Mouse (Mus musculus): ENCODE data around the gene Sh3bgrl3. TPM values are rescaled to one million over a fixed set of nuclear protein-coding genes. Genes with fewer than 3 reads are reported as not detected.
A peak's percentile ranks its signal among the peaks of the same experiment; 100 is the strongest.

Sh3bgrl3 gene
- total and polyA plus RNA-seq, 3 experiments, result 122 to 414 TPM; not detected in 1

DNA sequence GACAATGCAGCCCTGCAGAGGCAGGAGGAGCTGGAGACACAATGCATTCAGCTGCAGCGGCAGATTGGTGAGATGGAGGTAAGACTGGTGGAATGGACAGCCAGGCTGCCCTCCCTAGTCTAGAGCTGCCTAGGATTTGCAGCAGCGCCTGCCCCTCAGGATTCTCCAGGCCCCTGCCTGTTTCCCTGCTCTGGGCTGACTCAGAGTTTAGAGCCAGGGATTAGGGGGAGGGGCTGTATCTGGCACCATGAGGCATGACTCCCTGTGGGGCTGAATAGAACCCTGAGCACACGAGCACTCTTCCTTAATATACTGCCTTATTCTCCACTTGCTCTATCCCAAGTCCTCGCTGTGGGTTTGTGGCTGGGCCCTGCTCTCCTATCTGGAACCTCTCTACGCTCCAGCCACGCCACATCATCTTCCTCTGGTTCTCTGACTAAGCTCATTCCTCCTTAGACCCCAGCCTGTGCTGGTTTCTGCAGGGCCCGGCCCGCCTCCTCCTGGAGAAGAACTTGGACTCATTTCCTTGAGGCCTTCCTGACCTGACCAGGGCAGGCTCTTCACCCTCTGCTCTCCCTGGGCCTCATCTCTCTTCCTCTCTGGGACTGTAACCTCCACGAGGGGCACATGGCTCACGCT, 15.1 kb downstream of the Sh3bgrl3 start:
- Histone ChIP-seq H3K4me3 (ENCODE audit: control insufficient read depth in 1 of 2, insufficient read depth in 1 of 2, low read depth in 2 of 2, low read length in 2 of 2) (no peak overlapping the region), H3K9ac (ENCODE audit: control insufficient read depth, low read depth, low read length, poor library complexity, severe bottlenecking) (no peak overlapping the region), H3K79me2 (ENCODE audit: control insufficient read depth, insufficient read depth, low read length, poor library complexity) (no peaks in the 10 kb centered on the region), H3K36me3 (ENCODE audit: control insufficient read depth in 1 of 2, insufficient read depth in 2 of 2, low read length in 2 of 2) (peaks cover 0 to 13% of the 10 kb centered on the region in 2 experiments; a peak in 2 of 4 replicates), H3K27ac (ENCODE audit: control insufficient read depth, low read depth, low read length) (no peak overlapping the region), H3K27me3 (ENCODE audit: control insufficient read depth in 1 of 2, insufficient read depth in 2 of 2, low read length in 2 of 2) (no peaks in the 10 kb centered on the region), H3K9me3 (replicated peaks; ENCODE audit: insufficient read depth, low read length) (no peaks in the 10 kb centered on the region), H3K4me1 (ENCODE audit: control insufficient read depth in 1 of 2, insufficient read depth in 2 of 2, low read length in 2 of 2) (peaks cover 7 to 29% of the 10 kb centered on the region in 2 experiments)
- TF ChIP-seq GABPA (IDR thresholded peaks at IDR 0.05; ENCODE audit: low read depth, low read length), result no peak
- no peak for TF ChIP-seq POLR2A (IDR thresholded peaks at IDR 0.05; ENCODE audit: control insufficient read depth in 1 of 2, insufficient read depth in 1 of 2, low read depth in 1 of 2, low read length in 2 of 2, poor library complexity in 1 of 2)
- no peak for TF ChIP-seq MXI1 (IDR thresholded peaks at IDR 0.05; ENCODE audit: low read depth, low read length)
- TF ChIP-seq RAD21 (IDR thresholded peaks at IDR 0.05; ENCODE audit: low read depth, low read length), result no peak
- no peak for DNase-seq (ENCODE audit: low read depth, low spot score)

DNA sequence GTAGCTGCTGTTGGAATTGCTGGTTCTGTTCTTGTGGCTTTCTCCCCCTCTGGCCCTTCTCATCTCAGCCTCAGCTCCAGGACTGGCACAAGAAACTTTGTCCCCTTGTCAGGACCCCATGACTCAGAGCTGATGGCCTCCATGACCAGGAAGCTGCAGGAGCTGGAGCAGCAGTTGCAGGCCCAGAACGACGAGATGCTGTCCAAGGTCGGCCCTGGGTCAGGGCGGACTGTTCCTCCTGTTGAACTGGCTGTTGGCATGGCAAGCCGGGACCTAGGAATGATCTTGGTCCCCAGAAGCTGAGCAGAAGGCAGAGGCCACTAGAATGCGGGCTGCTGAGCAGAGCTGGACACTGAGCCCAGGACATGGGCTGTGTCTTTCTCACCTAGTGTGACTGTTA, 16.2 kb downstream of the Sh3bgrl3 start:
- Histone ChIP-seq H3K27me3 (ENCODE audit: control insufficient read depth in 1 of 2, insufficient read depth in 2 of 2, low read length in 2 of 2) (no peaks in the 10 kb centered on the region), H3K27ac (ENCODE audit: control insufficient read depth, low read depth, low read length) (no peak overlapping the region), H3K4me1 (ENCODE audit: control insufficient read depth in 1 of 2, insufficient read depth in 2 of 2, low read length in 2 of 2) (peaks cover 6 to 27% of the 10 kb centered on the region in 2 experiments), H3K36me3 (ENCODE audit: control insufficient read depth in 1 of 2, insufficient read depth in 2 of 2, low read length in 2 of 2) (peaks cover 0 to 13% of the 10 kb centered on the region in 2 experiments; a peak in 2 of 4 replicates), H3K4me3 (ENCODE audit: control insufficient read depth in 1 of 2, insufficient read depth in 1 of 2, low read depth in 2 of 2, low read length in 2 of 2) (no peak overlapping the region), H3K9ac (ENCODE audit: control insufficient read depth, low read depth, low read length, poor library complexity, severe bottlenecking) (no peak overlapping the region), H3K9me3 (replicated peaks; ENCODE audit: insufficient read depth, low read length) (no peaks in the 10 kb centered on the region), H3K79me2 (ENCODE audit: control insufficient read depth, insufficient read depth, low read length, poor library complexity) (no peaks in the 10 kb centered on the region)
- TF ChIP-seq CTCF (IDR thresholded peaks at IDR 0.05 in 2 of 3, conservative IDR thresholded peaks at IDR 0.05 in 1 of 3; ENCODE audit: control insufficient read depth in 1 of 3, insufficient read depth in 1 of 3, low read depth in 2 of 3, low read length in 3 of 3, poor library complexity in 1 of 3, severe bottlenecking in 1 of 3) (no peak), UBTF (IDR thresholded peaks at IDR 0.05; ENCODE audit: borderline replicate concordance, insufficient read depth, low read depth, low read length) (no peak), GABPA (IDR thresholded peaks at IDR 0.05; ENCODE audit: low read depth, low read length) (no peak), TCF12 (IDR thresholded peaks at IDR 0.05; ENCODE audit: low read depth, low read length) (no peak), ETS1 (IDR thresholded peaks at IDR 0.05; ENCODE audit: low read depth, low read length) (no peak), MXI1 (IDR thresholded peaks at IDR 0.05; ENCODE audit: low read depth, low read length) (no peak), MAX (IDR thresholded peaks at IDR 0.05; ENCODE audit: low read length) (no peak), GATA1 (IDR thresholded peaks at IDR 0.05; ENCODE audit: low read depth, low read length) (no peak), POLR2AphosphoS2 (IDR thresholded peaks at IDR 0.05; ENCODE audit: low read length) (no peak), NRF1 (IDR thresholded peaks at IDR 0.05; ENCODE audit: insufficient read depth, low read depth, low read length, poor library complexity, severe bottlenecking) (no peak), SMC3 (IDR thresholded peaks at IDR 0.05; ENCODE audit: low read depth, low read length) (no peak)
- no peak for DNase-seq (ENCODE audit: low read depth, low spot score)

DNA sequence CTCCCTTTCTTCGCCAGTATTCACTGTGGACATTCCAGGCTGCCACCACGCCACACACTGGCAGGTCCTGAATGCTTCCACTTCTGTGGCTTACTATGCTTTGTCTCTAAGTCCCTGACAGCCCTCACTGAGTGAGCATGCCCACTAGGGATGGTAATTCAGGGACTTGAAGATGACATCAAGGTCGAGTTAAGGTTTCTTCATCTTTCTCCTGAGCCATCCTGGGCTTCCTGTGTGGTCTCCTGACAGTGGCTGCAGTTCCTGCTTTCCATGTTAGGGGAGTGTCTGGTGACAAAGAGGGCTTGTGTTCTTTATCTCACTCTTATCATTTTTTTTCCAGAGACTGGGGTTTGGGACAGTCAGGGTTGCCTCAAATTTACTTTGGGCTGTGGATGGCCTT, 17.9 kb downstream of the Sh3bgrl3 start:
- TF ChIP-seq RCOR1 (IDR thresholded peaks at IDR 0.05; ENCODE audit: low read depth, low read length) (no peak), NRF1 (IDR thresholded peaks at IDR 0.05; ENCODE audit: insufficient read depth, low read depth, low read length, poor library complexity, severe bottlenecking) (no peak), ZNF384 (IDR thresholded peaks at IDR 0.05; ENCODE audit: low read depth, low read length) (0 out of 2 replicates have a peak, but pooled peaks have one; percentile 10), CHD2 (IDR thresholded peaks at IDR 0.05; ENCODE audit: low read length) (no peak), USF1 (IDR thresholded peaks at IDR 0.05; ENCODE audit: low read depth, low read length) (no peak), POLR2A (IDR thresholded peaks at IDR 0.05; ENCODE audit: control insufficient read depth in 1 of 2, insufficient read depth in 1 of 2, low read depth in 1 of 2, low read length in 2 of 2, poor library complexity in 1 of 2) (no peak), POLR2AphosphoS2 (IDR thresholded peaks at IDR 0.05; ENCODE audit: low read length) (no peak), ZC3H11A (IDR thresholded peaks at IDR 0.05; ENCODE audit: low read depth, low read length) (no peak), ETS1 (IDR thresholded peaks at IDR 0.05; ENCODE audit: low read depth, low read length) (peak; percentile 17; the same call in 1 of the 2 replicates), MEF2A (IDR thresholded peaks at IDR 0.05; ENCODE audit: extremely low read depth, insufficient replicate concordance, low read depth, low read length, poor library complexity, severe bottlenecking) (no peak), GATA1 (IDR thresholded peaks at IDR 0.05; ENCODE audit: low read depth, low read length) (0 out of 2 replicates have a peak, but pooled peaks have one; percentile 26), TCF12 (IDR thresholded peaks at IDR 0.05; ENCODE audit: low read depth, low read length) (no peak)
- H3K9ac ChIP-seq (ENCODE audit: control insufficient read depth, low read depth, low read length, poor library complexity, severe bottlenecking), result no peak overlapping the region
- H3K4me3 ChIP-seq (ENCODE audit: control insufficient read depth in 1 of 2, insufficient read depth in 1 of 2, low read depth in 2 of 2, low read length in 2 of 2), result no peak overlapping the region
- peaks cover 12 to 36% of the 10 kb centered on the region in 2 experiments for H3K4me1 ChIP-seq (ENCODE audit: control insufficient read depth in 1 of 2, insufficient read depth in 2 of 2, low read length in 2 of 2)
- no peak overlapping the region for H3K27ac ChIP-seq (ENCODE audit: control insufficient read depth, low read depth, low read length)
- H3K36me3 ChIP-seq (ENCODE audit: control insufficient read depth in 1 of 2, insufficient read depth in 2 of 2, low read length in 2 of 2), result peaks cover 0 to 15% of the 10 kb centered on the region in 2 experiments; a peak in 2 of 4 replicates
- no peaks in the 10 kb centered on the region for H3K27me3 ChIP-seq (ENCODE audit: control insufficient read depth in 1 of 2, insufficient read depth in 2 of 2, low read length in 2 of 2)
- H3K79me2 ChIP-seq (ENCODE audit: control insufficient read depth, insufficient read depth, low read length, poor library complexity), result no peaks in the 10 kb centered on the region
- DNase-seq (ENCODE audit: low read depth, low spot score), result no peak
- no peaks in the 10 kb centered on the region for H3K9me3 ChIP-seq (replicated peaks; ENCODE audit: insufficient read depth, low read length)

Data from MEL (cell line).